Mouse (Mus musculus) limb, embryonic 14.5 days (tissue): Measurements from ENCODE around the gene Fam160a1. TPM values are rescaled to one million over a fixed set of nuclear protein-coding genes. Genes with fewer than 3 reads are reported as not detected.

Experiments used
- ATAC-seq: fragments of 200-750 bp; cut with Nextera tagmentation; 2 replicates; pipeline ENCODE4 v1.8.0; 2017; ENCODE audit warnings: low read depth, moderate number of reproducible peaks, moderate TSS enrichment; ENCODE audit not compliant: low FRiP score
- DNase-seq: peaks from one replicate; pipeline ENCODE4 v3.0.0-alpha.2; 2015; ENCODE audit warnings: low spot score
- H3K27ac ChIP-seq: fragments of 300-500 bp; sonication (generic); replicated peaks from 2 replicates; pipeline ENCODE4 v1.5.1; 2014; ENCODE audit warnings: low read depth, mild to moderate bottlenecking, low read length, moderate library complexity, mixed read lengths
- H3K27me3 ChIP-seq: fragments of 300-500 bp; sonication (generic); 2 replicates; pipeline ENCODE4 v1.6.1; 2014; ENCODE audit warnings: low read length, mixed read lengths; ENCODE audit not compliant: control insufficient read depth, insufficient read depth
- H3K36me3 ChIP-seq: fragments of 300-500 bp; sonication (generic); 2 replicates; pipeline ENCODE4 v1.6.1; 2014; ENCODE audit warnings: mild to moderate bottlenecking, low read length, moderate library complexity, mixed read lengths; ENCODE audit not compliant: control insufficient read depth, insufficient read depth
- H3K4me1 ChIP-seq: fragments of 300-500 bp; sonication (generic); 2 replicates; pipeline ENCODE4 v1.6.1; 2014; ENCODE audit warnings: antibody characterized with exemption, low read length, mixed read lengths; ENCODE audit not compliant: control insufficient read depth, insufficient read depth
- H3K4me2 ChIP-seq: fragments of 300-500 bp; sonication (generic); replicated peaks from 2 replicates; pipeline ENCODE4 v1.6.1; 2014; ENCODE audit warnings: low read depth, mild to moderate bottlenecking, low read length, moderate library complexity; ENCODE audit not compliant: severe bottlenecking
- H3K4me3 ChIP-seq: fragments of 300-500 bp; sonication (generic); replicated peaks from 2 replicates; pipeline ENCODE4 v1.5.1; 2014; ENCODE audit warnings: low read length
- H3K9ac ChIP-seq: fragments of 300-500 bp; sonication (generic); 2 replicates; pipeline ENCODE4 v1.6.1; 2014; ENCODE audit warnings: mild to moderate bottlenecking, low read depth, low read length, moderate library complexity; ENCODE audit not compliant: severe bottlenecking
- H3K9me3 ChIP-seq: fragments of 300-500 bp; sonication (generic); 2 replicates; pipeline ENCODE4 v1.6.1; 2016; ENCODE audit warnings: low read length; ENCODE audit not compliant: control insufficient read depth
- POLR2A ChIP-seq: fragments of 200-500 bp; IDR thresholded peaks from 2 replicates; pipeline ENCODE4 v1.8.0; 2012; ENCODE audit warnings: inconsistent platforms, mild to moderate bottlenecking, moderate library complexity, borderline replicate concordance; ENCODE audit not compliant: insufficient read depth, insufficient read length; ENCODE audit errors: extremely low read depth
- WGBS: fragments of 180-500 bp; shearing (Covaris S2); extraction: QIAGEN DNeasy Blood & Tissue Kit; methylation state at CpG from one replicate; pipeline ENCODE4 v1.1.7; 2014; 5-methylcytosine and 5-hydroxymethylcytosine counted together
- polyA plus RNA-seq, 2 experiments: library from polyadenylated mRNA; depleted of rRNA in 1 of 2; stranded (reverse) in 1 of 2; unstranded in 1 of 2; fragments of >200 nt; fragmentation: Nextera tagmentation in 1 of 2; extraction: Ambion mirVana in 1 of 2; gene quantifications; 2 replicates each; pipeline versions ENCODE4 v1.2.1 to v1.2.3; 2012 to 2014

The Fam160a1 gene
- polyA plus RNA-seq, 2 experiments: 4.3 to 6.2 TPM

- no peaks in the 10 kb centered on the region for H3K9me3 ChIP-seq
- H3K4me1 ChIP-seq: no peaks in the 10 kb centered on the region
- H3K36me3 ChIP-seq: no peaks in the 10 kb centered on the region
- no peak overlapping the region for H3K27ac ChIP-seq
- no peak for TF ChIP-seq POLR2A
- 83% methylated on average over 3 of the region's 3 CpGs for WGBS
- ATAC-seq (no peak), DNase-seq (no peak)
- no peaks in the 10 kb centered on the region for H3K27me3 ChIP-seq
- H3K9ac ChIP-seq: no peak overlapping the region
- H3K4me2 ChIP-seq: no peak overlapping the region
- no peak overlapping the region for H3K4me3 ChIP-seq
Measured at GRCm38 (mm10) chr3:85677952-85678351, 139.1 kb downstream of the Fam160a1 start.

DNA sequence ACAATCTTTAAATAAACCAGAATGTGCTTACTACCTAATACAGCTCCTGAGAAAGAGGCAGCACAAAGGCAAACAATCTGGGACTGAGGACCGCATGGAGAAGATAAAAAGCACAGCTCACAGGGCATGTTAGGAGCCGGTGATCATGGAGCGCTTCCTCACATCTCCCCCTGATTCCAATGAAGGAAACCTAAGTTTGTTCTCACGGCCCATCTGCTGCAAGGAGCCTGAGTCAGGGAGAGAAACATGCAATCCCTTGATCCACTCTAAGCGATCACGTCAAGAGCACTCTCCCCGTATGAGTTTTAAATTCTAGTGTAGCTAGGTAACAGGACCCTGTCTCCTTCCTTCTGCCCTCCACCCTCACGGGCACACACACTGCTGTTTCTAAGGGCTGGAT lies 140.0 kb downstream of the Fam160a1 start:
- no peaks in the 10 kb centered on the region for H3K4me1 ChIP-seq
- ATAC-seq (no peak), DNase-seq (no peak)
- WGBS: 79% methylated on average over 8 of the region's 8 CpGs
- H3K9ac ChIP-seq: no peak overlapping the region
- H3K27me3 ChIP-seq: no peaks in the 10 kb centered on the region
- H3K4me2 ChIP-seq: no peak overlapping the region
- TF ChIP-seq POLR2A: no peak
- no peak overlapping the region for H3K4me3 ChIP-seq
- no peaks in the 10 kb centered on the region for H3K9me3 ChIP-seq
- no peak overlapping the region for H3K27ac ChIP-seq
- no peaks in the 10 kb centered on the region for H3K36me3 ChIP-seq

DNA sequence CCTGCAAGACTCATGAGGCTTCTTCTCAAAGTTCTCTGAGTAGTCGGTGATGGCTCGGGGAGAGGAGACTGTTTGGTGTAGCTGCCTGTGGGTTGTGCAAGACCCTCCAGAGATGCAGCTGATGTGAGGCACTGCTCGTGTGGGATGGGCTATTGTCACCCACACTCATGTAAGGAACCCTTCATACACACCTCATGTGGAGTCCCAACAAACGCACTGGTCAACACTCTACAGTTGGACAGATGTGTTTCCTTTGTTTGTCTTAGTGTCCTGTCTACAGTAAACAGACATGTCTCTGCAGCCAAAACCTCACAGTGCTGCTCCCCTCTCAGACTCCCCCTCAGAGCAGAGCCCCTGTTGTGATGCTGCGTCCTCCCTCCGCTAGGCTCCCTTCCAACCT lies 147.2 kb downstream of the Fam160a1 start:
- no peak overlapping the region for H3K9ac ChIP-seq
- H3K9me3 ChIP-seq: no peaks in the 10 kb centered on the region
- ATAC-seq: no peak
- H3K36me3 ChIP-seq: no peaks in the 10 kb centered on the region
- no peaks in the 10 kb centered on the region for H3K27me3 ChIP-seq
- H3K4me1 ChIP-seq: no peaks in the 10 kb centered on the region
- no peak overlapping the region for H3K27ac ChIP-seq
- DNase-seq: no peak
- H3K4me2 ChIP-seq: no peak overlapping the region
- 90% methylated on average over 6 of the region's 6 CpGs for WGBS
- TF ChIP-seq POLR2A: no peak
- H3K4me3 ChIP-seq: no peak overlapping the region

GRCm38 (mm10) chr3:85667683-85668082 lies 149.4 kb downstream of the Fam160a1 start:
- H3K4me1 ChIP-seq: no peaks in the 10 kb centered on the region
- WGBS: 90% methylated on average over 6 of the region's 6 CpGs
- H3K27ac ChIP-seq: no peak overlapping the region

GRCm38 (mm10) chr3:85666736-85667135 lies 150.4 kb downstream of the Fam160a1 start:
- no peak for ATAC-seq
- no peak for TF ChIP-seq POLR2A
- 76% methylated on average over 12 of the region's 12 CpGs for WGBS

More at GRCm38 (mm10) chr3:85667683-85668082, 149.4 kb downstream of the Fam160a1 start:
- Histone ChIP-seq H3K9me3 (no peaks in the 10 kb centered on the region), H3K4me3 (no peak overlapping the region), H3K36me3 (no peaks in the 10 kb centered on the region), H3K9ac (no peak overlapping the region), H3K4me2 (no peak overlapping the region), H3K27me3 (no peaks in the 10 kb centered on the region)
- DNase-seq (no peak), ATAC-seq (no peak)
- no peak for TF ChIP-seq POLR2A

GRCm38 (mm10) chr3:85666166-85666565 lies 150.9 kb downstream of the Fam160a1 start:
- no peak overlapping the region for H3K9ac ChIP-seq
- H3K9me3 ChIP-seq: no peaks in the 10 kb centered on the region
- H3K36me3 ChIP-seq: no peaks in the 10 kb centered on the region
- ATAC-seq (no peak), DNase-seq (no peak)
- H3K4me1 ChIP-seq: no peaks in the 10 kb centered on the region
- no peak overlapping the region for H3K4me3 ChIP-seq
- H3K27ac ChIP-seq: no peak overlapping the region
- no peak for TF ChIP-seq POLR2A
- H3K27me3 ChIP-seq: no peaks in the 10 kb centered on the region
- H3K4me2 ChIP-seq: no peak overlapping the region
- 84% methylated on average over 3 of the region's 3 CpGs for WGBS

More at GRCm38 (mm10) chr3:85666736-85667135, 150.4 kb downstream of the Fam160a1 start:
- H3K4me3 ChIP-seq: no peak overlapping the region
- H3K9me3 ChIP-seq: no peaks in the 10 kb centered on the region
- no peak for DNase-seq
- no peak overlapping the region for H3K9ac ChIP-seq
- H3K27me3 ChIP-seq: no peaks in the 10 kb centered on the region
- no peaks in the 10 kb centered on the region for H3K4me1 ChIP-seq
- no peak overlapping the region for H3K4me2 ChIP-seq
- no peaks in the 10 kb centered on the region for H3K36me3 ChIP-seq
- H3K27ac ChIP-seq: no peak overlapping the region
